Mouse (Mus musculus): ENCODE results near the gene Haao. TPM values are rescaled to one million over a fixed set of nuclear protein-coding genes. Genes with fewer than 3 reads are reported as not detected.
"Not testable (repeated sequence)": the region's sequence is repeated elsewhere in the genome, so short reads cannot be mapped to it uniquely, and the experiment has no call there.

The Haao gene
- total RNA-seq, 2 experiments from 2014 or later = not detected

GRCm38 (mm10) chr17:83881071-83881470 is 33.3 kb upstream of the Haao start:
- no peak overlapping the region for H3K4me3 ChIP-seq
- no peak for TF ChIP-seq CTCF (conservative IDR thresholded peaks at IDR 0.05)
- no peak for DNase-seq (ENCODE audit: low spot score in 2 of 2)
- H3K27ac ChIP-seq = no peak overlapping the region

- H3K27ac ChIP-seq = no peak overlapping the region
- no peak for TF ChIP-seq CTCF (conservative IDR thresholded peaks at IDR 0.05)
- no peak for DNase-seq (ENCODE audit: low spot score in 2 of 2)
- H3K4me3 ChIP-seq = no peak overlapping the region
Measured at GRCm38 (mm10) chr17:83880174-83880710, 32.5 kb upstream of the Haao start.

GRCm38 (mm10) chr17:83879631-83880030 is 31.9 kb upstream of the Haao start:
- DNase-seq (ENCODE audit: low spot score in 2 of 2) = no peak
- H3K27ac ChIP-seq = no peak overlapping the region
- no peak for TF ChIP-seq CTCF (conservative IDR thresholded peaks at IDR 0.05)
- no peak overlapping the region for H3K4me3 ChIP-seq

- Histone ChIP-seq H3K4me3 (no peak overlapping the region), H3K27ac (no peak overlapping the region)
- no peak for DNase-seq (ENCODE audit: low spot score in 2 of 2)
- TF ChIP-seq CTCF (conservative IDR thresholded peaks at IDR 0.05) = no peak
Measured at GRCm38 (mm10) chr17:83874610-83875009, 26.8 kb upstream of the Haao start.

GRCm38 (mm10) chr17:83873363-83874141 is 25.8 kb upstream of the Haao start:
- Histone ChIP-seq H3K27ac (peak overlapping the region; percentile 54), H3K4me3 (no peak overlapping the region)
- TF ChIP-seq CTCF (conservative IDR thresholded peaks at IDR 0.05) = no peak
- DNase-seq (ENCODE audit: low spot score in 2 of 2) = no peak

GRCm38 (mm10) chr17:83872806-83873348 is 25.1 kb upstream of the Haao start:
- peak overlapping the region; percentile 54 for H3K27ac ChIP-seq
- no peak overlapping the region; the same call in 1 of the 2 replicates for H3K4me3 ChIP-seq

GRCm38 (mm10) chr17:83871354-83871753 is 23.6 kb upstream of the Haao start:
- no peak for DNase-seq (ENCODE audit: low spot score in 2 of 2)
- H3K27ac ChIP-seq = no peak overlapping the region
- TF ChIP-seq CTCF (conservative IDR thresholded peaks at IDR 0.05) = no peak

More at GRCm38 (mm10) chr17:83872806-83873348, 25.1 kb upstream of the Haao start:
- TF ChIP-seq CTCF (conservative IDR thresholded peaks at IDR 0.05) = peak; percentile 100
- peak; percentile 83 to 88 for DNase-seq (ENCODE audit: low spot score in 2 of 2)

GRCm38 (mm10) chr17:83870385-83870784 is 22.6 kb upstream of the Haao start:
- H3K27ac ChIP-seq = no peak overlapping the region
- no peak for TF ChIP-seq CTCF (conservative IDR thresholded peaks at IDR 0.05)
- no peak overlapping the region for H3K4me3 ChIP-seq
- DNase-seq (ENCODE audit: low spot score in 2 of 2) = no peak

More at GRCm38 (mm10) chr17:83871354-83871753, 23.6 kb upstream of the Haao start:
- H3K4me3 ChIP-seq = no peak overlapping the region

GRCm38 (mm10) chr17:83866582-83866981 is 18.8 kb upstream of the Haao start:
- TF ChIP-seq CTCF (conservative IDR thresholded peaks at IDR 0.05) = peak; percentile 85
- H3K27ac ChIP-seq = no peak overlapping the region
- no peak for DNase-seq (ENCODE audit: low spot score in 2 of 2)
- H3K4me3 ChIP-seq = no peak overlapping the region

- no peak for TF ChIP-seq CTCF (conservative IDR thresholded peaks at IDR 0.05)
- DNase-seq (ENCODE audit: low spot score in 2 of 2) = no peak
- Histone ChIP-seq H3K27ac (no peak overlapping the region), H3K4me3 (no peak overlapping the region)
Measured at GRCm38 (mm10) chr17:83865366-83865765, 17.6 kb upstream of the Haao start.

GRCm38 (mm10) chr17:83862134-83862881 is 14.5 kb upstream of the Haao start:
- no peak for TF ChIP-seq CTCF (conservative IDR thresholded peaks at IDR 0.05)
- peak in 1 of 2 experiments; percentile 59 for DNase-seq (ENCODE audit: low spot score in 2 of 2)
- peak overlapping the region; percentile 85 for H3K4me3 ChIP-seq
- peak overlapping the region; percentile 98 for H3K27ac ChIP-seq

- Histone ChIP-seq H3K4me3 (peak overlapping the region; percentile 85), H3K27ac (peak overlapping the region; percentile 98)
- peak; percentile 95 to 98 for DNase-seq (ENCODE audit: low spot score in 2 of 2)
- peak; percentile 19; the same call in 1 of the 2 replicates for TF ChIP-seq CTCF (conservative IDR thresholded peaks at IDR 0.05)
Measured at GRCm38 (mm10) chr17:83861444-83862133, 13.8 kb upstream of the Haao start.

- DNase-seq (ENCODE audit: low spot score in 2 of 2) = not testable (repeated sequence)
- H3K27ac ChIP-seq = peak overlapping the region; percentile 98; the same call in 1 of the 2 replicates
- peak overlapping the region; percentile 85 for H3K4me3 ChIP-seq
Measured at GRCm38 (mm10) chr17:83860968-83861367, 13.2 kb upstream of the Haao start.
